Mouse (Mus musculus) right cerebral cortex, adult 18-20 months (tissue): ENCODE measurements at regions not wholly inside any gene's neighbourhood (a gene's known extent, or its start where the extent isn't known, plus 50 kb on each side); places are given as distances from the start of the nearest gene placed in this dataset.
A peak's percentile ranks its signal among the peaks of the same experiment; 100 is the strongest.

Experiments used
- DNase-seq: peaks from one replicate; pipeline ENCODE4 v3.0.0; 2022; ENCODE audit warnings: mixed read lengths

DNA sequence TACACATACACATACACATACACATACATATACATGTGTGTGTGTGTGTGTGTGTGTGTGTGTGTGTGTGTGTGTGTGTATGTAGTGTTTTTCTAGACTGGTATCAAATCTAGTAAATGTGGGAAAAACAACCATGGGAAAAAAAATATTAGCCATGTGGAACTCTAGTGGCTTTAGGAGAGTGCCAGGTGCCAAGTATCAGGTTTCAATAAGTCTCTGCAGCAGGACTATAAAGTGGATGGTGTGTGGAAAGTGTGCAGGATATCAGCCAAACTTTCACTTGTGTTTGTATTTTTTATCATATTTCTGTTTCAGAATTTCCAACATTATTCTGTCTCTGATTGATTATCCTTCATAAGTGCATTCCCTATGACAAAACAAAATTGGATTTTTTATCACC is 653.3 kb upstream of the Fam98a start:
- no peak for DNase-seq

DNA sequence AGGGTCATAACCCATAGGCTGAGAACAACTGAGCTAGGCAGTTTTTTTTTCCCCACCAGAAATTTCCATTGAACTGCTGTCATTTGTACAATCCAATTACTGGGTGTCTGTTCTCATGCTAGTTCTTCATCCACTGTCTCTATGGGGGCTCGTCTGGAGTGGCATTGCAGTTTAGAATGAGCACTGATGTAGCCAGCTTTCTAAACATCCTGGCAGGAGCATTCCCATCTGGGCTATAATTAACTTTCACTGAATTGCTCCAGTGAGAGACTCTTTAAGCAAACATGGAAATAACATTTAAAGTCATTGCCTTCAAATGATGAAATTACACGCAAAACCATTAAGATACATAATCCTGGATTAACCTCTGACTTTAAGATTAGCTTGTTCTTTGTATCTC is 633.1 kb upstream of the Fam98a start:
- no peak for DNase-seq

DNA sequence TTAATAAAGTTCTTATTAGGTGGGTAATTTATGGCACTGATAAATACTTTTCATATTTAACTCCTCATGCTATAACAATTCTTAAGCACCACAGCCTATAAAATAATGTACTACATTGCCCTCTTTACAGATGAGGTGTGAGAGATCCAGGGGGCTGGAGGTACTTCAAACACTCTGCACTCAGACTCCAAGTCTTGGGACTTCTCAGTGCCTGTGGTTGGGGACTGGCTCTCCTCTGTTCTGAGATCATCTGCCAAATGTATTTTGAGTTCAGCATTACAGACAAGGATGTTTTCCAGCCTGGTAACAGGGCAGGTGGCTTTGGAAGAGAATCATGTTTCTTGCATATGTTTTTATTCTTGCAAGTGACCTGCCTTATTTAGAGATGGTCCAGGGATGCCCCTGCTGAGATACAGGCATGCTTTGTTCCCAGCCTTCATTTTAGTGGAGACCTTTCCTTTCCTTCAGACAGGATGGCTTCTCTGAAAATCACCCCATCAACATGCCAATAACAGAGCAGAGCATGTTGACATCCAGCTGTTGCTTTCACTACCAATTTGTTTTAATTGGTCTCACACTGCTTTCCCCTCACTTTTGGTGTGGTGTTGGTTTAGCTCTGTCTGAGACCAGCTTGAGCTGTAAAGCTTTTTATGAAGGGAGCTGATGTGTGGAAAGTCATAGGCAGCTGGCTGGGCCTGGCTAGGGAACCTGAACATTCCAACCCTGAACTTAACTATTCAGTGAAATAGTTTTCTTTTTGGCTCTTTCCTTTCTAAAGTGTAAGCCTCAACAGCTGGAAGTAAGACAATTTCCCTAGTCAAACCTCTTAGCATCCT is 585.1 kb upstream of the Fam98a start:
- no peak for DNase-seq

DNA sequence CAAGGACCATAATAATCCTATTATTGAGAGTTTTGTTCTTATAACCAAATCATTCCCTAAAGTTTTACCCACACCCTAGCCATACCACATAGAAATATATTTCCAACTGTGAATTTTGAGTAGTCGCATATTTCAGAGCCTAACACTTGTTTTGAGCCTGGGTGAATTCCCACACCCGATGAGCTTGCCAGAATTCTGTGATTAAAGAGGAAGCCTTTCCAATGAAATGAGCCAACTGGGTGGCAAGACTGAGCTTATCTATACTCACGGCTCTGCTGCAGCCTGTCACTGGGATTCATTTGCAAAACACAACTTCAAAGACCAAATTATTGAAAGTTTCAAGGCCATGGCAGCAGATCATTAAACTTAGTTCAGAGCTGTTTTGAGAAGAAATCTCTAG is 582.3 kb upstream of the Fam98a start:
- no peak for DNase-seq

DNA sequence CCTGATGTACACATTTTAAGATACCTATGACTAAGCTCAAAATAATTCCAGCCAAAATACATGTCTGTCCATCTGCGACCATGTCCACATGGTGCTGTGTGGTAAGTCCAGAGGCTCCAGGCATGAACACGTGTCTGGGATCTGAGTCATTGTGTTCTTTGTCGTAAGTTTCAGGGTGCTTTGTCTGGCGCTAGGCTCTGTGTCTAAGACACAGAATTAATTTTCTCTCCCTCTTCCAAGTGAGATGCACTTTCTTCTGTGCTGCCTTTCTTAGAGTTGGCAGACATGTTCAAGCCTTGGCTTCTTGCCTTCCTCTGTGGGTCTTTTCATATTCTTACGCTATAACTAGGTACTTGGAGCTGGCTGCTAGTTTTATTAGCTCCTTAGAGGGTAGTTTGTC is 573.5 kb upstream of the Fam98a start:
- DNase-seq, result peak; percentile 10

DNA sequence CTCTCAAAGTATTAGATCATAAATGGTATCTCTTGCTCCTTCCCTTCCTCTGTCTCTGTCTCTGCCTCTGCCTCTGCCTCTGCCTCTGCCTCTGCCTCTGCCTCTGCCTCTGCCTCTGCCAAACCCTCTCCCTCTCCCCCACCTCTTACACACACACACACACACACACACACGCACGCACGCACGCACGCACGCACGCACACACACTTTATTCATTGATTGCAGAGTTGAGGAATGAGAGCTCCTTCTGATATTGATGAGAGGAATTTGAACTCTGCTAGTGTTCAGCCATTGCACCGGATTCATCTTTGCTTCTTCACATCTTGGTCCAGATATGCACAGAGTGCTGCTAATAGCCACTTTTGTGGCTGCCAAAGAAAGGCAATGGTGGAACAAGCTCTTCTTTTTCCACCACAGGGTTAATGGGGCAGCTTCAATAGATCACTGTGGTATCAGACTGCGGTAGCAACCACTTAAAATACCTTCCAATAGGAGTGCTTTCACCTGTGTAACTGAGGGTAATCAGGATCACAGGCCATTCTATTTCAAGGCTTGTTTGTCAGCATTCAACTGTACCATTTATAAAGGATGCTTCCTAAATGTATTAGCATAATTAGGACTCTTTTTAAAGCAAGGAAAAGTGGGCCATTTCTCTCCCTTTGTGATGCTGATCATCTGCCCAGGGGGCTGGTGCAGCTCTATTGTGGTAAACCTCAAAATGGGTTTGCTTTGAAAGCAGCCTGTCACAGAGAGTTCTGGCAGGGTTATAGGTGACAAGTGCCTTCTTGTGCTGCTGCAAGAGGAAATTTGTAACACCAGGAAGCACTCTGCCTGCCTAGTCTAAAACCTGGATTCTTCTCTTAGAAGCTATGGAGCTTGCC is 559.8 kb upstream of the Fam98a start:
- no peak for DNase-seq

DNA sequence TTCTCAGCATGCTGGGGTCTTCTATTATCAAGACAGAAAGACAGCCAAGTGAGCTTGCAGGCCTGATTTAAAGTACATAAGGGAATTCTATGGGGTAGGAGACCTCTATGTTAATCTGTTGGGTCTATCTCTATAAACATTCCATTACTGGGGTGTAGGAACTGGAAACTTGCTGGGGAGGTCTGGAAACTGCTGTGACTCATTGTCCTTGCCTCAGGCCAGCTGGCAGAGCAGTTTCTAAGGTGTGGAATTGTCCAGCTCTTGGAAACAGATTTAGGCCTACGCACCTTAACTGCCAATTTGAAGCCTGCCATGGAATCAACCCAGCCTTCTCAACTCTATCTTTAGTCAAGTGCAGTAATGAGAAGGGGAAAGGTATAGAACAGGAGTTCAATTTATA is 559.1 kb upstream of the Fam98a start:
- DNase-seq, result no peak

DNA sequence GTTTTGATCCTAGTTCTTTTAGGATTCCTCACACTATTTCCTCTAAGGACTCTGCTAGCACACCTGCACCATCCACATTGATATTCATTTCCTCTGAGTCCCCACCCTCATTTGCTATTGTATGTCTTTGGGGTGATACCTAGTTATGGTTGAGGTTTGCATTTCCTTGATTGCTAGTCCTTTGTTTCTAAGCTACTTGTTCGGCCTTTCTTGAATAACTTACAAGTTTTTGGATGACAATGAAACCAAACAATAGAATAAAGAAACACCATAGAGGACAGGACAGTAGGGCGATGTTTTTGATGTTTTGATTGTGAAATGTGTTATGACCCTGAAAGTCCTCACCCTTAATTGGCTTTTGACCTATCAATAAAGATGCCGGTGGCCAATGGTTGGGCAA is 531.8 kb upstream of the Fam98a start:
- DNase-seq, result no peak

DNA sequence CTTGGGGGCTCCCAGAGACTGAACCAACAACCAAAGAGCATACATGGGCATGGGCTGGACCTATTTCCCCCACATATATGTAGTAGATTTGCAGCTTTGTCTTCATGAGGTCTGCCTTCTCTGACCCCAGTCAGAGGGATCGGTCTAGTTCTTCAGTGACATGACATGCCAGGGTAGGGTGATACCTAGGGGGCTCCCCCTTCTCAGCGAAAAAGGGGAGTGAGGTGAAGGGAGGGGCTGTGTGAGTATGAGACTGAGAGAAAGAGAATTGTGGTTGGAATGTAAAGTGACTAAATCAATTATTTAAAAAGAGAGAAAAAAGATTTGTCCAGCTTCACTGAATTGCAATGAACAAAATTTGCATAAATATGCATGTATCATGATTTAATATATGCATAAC is 530.0 kb upstream of the Fam98a start:
- DNase-seq, result no peak

DNA sequence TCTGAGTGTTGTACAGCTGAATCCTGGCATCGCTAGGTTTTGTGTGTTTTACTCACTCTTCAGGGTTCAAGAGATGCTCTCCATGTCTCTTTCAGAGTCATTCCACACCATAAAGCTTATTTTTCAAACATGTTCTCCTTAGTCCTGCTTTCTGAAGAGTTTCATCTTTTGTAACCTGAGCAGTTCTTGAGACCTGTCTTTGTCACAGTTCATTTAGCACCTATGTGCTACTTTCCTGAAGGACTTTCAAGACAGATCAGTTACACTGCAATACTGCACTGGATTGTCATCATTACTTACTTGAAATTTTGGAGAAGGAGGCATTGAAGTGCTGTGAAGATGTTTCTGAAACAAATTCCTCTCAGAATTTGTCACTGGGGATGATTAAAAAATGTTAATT is 494.7 kb upstream of the Fam98a start:
- no peak for DNase-seq

DNA sequence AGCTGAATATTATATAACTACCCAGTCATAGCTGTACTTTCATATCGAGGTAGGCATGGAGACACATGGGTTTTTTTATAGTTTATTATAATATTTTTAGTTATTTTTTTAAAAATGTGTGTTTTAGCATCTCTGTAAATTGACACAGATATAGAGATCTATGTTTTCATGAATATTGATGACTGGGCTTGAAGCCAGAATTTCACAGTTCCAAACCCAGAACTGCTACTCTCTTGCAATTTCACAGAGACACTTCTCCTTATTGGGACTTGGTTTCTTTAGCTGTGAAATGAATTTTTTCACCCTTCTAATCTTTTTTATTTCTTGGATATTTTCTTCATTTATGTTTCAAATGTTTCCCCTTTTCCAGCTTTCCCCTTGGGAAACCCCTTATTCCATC is 481.0 kb upstream of the Fam98a start:
- DNase-seq, result no peak

DNA sequence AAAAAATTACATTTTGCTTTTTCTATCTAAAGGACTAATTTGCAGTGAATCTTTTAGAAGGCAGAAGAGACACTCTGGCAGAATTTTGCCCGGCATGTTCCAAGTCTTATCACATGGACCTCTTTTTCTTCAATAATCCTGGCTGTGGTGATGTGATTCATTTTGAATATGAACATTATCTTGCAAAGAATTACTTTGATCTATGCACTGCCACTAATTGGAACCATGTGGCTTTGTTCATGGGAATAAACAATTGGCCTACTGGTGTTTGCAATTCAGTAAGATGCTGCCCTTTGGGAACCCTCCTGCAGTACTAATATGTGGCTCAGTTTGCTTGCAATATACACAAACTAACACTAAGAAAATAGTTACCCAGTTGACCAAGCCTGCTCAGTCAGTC is 456.3 kb upstream of the Fam98a start:
- DNase-seq, result no peak

DNA sequence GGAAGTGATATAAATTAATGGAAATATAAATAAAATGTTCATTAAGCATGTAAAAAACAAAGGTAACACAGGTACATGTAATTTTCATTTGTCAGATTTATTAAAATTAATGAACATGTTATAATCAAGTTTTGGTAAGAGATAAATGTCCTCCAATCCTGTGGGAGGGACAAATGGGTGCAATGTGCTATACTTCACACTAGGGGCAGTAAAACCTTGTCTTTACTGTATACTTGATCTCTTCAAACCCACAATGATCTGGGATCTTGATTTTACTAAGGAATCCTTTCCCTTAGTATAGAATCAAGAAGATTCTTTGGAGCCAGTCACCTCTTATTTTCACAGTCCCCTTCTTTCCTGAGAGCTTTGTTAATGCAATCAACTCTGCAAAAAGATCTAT is 451.1 kb upstream of the Fam98a start:
- DNase-seq, result no peak

DNA sequence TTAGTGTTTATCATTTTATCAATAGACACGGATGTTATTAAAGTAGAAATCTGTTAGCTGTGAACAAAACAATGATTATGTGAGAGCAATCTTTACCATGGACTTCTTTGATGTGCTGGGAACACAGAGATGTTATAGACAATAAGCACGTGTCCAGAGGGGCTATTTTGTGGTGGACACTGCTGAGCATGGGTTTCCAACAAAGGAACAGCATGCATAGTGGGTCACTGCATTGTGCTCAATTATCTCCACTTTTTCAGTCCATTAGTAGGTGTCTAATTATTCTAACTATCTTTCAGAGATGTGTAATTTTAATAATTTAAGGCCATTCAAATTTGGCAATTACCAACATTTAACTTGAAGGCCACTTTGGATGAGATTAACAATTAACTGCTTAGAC is 409.6 kb upstream of the Fam98a start:
- DNase-seq, result no peak

DNA sequence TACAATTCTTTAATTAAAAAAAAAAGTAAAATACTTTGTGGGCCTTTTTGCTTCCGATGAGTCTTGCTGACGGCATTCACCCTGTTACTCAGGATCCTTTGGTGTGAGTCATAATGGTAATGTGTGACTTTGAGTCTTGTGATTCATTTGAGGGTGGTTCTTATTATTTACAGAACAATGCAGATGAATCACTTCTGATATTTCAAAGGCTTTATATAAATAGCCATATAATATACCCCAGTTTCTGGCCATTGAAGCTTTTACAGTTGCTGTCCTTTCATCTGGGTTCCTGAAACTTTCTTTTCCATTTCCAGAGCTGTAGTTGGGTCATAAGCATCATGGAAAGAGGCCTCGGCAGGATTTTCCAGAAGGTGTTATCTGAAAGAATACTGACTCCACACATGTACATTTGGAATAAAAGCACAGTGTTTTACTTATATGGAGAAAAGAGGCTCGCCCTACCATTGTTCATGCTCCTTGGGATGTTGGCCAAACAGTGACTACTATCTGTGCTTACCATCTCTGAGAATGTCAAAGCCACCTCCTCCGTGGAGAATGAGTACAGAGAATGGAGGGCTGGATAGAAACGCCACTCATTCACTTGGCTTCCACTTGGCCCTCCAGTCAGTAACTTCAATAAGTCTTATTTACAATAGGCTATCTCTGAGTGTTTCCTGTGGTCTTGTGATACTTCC is 385.1 kb upstream of the Fam98a start:
- peak; percentile 16 for DNase-seq

DNA sequence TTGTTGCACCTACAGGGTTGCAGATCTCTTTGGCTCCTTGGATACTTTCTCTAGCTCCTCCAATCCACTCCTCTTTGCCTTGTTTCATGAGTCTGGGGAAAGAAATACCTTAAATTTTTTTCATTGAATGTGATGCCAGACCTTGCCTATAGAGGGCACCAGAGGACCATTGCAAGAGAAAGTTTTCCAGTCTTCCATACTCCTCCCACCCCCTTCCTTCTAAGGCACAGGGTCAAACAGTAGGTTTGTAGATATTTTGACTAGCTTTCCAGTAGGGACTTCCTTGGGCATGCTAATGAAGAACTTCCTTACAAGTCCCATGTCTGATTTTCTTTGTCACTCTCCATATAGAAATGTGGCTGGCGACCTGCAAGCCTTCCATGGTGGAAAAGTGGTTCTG is 379.3 kb upstream of the Fam98a start:
- peak; percentile 34 for DNase-seq

DNA sequence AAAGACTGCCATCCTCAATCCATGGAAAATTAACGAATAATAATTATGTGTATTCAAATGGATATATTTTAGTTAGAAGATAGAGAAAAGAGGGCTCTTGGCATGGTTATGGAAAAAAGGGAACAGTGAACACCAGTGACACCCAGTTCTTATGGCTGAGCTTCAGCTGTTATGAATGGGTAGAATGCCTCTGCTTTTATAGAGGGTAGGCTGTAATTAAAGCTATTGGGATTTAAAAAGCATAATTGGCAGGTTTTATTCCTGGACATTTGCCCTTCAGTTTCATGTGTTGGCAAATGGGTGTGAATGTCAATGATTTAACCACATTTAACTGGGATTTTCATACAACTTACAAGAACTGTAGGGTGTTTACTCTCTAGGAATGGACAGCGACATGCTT is 368.5 kb upstream of the Fam98a start:
- DNase-seq, result no peak

DNA sequence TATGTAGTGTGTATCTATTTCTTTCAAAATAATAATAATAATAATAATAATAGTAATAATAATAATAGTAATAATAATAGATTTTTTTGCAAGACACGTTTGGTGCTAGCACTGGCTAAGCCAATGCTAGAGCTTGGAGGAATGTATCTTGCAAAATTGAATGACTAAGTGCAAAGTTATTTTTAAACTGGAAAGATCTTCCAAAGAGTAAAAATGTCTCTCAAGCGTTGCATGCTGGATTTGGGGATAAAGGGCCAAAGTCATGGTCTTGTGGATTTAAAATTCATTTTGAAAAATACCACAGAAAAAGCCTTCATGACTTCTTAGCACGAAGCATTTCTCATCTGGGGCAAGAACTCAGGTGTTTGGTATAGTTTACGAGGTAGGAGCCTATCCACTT is 365.3 kb upstream of the Fam98a start:
- DNase-seq, result no peak

DNA sequence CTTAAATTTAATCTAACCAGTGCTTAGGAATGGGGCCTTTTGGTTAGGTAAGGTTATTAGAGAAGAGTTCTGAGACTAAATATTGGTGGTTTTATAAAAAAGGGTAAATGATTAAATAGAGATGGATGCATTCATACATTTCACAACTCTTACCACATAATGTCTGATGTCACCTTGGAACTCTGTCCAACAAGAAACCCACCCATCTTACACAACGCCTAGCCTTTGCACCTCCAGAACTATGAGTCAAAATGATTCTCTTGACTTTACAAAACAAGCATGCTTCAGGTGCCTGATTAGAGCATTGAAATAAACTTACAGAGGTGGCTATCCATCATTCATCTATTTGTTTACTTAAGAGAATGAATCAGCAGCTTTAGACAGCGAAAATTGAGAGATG is 364.8 kb upstream of the Fam98a start:
- DNase-seq, result no peak

DNA sequence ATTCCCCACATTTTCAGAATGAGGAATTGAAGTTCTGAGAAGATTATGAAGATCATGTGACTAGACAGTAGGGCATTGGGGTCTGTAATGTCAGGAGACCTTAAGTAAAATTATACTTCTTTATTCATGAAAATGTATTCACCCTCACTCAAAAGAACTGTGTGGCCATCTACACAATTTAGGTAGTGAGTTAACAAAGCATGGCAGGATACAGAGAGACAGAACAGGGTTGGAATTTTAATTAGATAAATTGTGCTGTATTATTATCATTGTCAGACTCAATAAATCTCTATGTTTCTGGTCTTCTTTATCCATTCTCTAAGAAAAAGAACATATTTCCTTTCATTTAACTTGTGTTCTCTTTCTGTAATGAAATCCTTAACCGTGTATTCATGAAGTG is 363.5 kb upstream of the Fam98a start:
- no peak for DNase-seq

DNA sequence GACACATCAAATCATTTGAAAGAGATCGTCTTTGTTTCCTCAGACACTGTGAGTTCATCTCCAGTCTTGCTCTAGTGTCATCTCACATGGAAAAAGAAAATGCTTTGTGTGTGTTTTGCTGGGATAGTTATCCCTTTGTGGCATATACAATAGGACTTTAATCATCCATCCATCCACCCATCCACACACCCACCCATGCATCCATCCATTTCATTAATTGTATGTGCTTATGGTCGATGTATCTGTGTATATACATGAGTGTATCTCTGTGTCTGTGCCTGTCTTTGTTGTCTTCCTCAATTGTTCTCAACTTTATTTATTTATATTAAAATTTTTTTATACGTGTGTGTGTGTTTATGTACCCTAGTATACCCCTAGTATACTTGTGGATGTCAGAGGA is 355.3 kb upstream of the Fam98a start:
- no peak for DNase-seq

DNA sequence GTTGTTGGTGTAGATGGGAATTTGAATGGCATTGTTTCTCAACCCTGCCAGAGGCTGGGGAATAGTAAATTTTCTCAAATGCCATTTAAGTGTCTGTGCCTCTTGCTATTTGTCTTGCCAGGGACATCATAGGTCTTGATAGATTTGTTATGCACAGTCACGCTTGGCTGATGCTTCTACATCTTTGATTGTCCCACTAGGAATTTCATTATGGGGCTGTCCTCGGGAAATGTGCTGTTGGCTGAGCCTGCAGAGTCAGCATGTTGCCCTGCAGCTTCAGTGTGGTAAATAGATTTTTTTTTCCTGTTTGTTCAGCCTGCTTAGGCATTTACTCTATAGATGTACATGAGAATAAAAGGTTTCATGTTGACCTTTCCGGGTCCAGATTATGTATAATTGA is 354.9 kb upstream of the Fam98a start:
- no peak for DNase-seq

DNA sequence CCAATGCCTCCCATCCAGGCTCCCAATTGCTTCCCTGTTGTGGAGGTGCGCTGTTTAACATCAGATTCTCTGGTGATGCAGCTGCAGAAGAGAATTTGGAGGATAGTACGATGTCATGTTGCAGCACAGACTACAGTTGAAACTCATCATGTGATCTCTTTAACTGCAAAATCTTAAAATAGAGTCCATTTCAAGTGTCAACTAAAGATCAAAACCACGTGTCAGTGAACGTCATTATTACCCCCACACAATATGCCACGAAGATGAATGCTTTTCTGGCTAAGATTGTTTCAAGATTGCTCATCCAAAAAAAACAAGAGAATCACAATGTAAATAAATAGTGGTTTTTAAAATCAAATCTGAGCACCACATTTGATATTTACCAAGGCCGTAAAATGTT is 343.7 kb upstream of the Fam98a start:
- no peak for DNase-seq

DNA sequence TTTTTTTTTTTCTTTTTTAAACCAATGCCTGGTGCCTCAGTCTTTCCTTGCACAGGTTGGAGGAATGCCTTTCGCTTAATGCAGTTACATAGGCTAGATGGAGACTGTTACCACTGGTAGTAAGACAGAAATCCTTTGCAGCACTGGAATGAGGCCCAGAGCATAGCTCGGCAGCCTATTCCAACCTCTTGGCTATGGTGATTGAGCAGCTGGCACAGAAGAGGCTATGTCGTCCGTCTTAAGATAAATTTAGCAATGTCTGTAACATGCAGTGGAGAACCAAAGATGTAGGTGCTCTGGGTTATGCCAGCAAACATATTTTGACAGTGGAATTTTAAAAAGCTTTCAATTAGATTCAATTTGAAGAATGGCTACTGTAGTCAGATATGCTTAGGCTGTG is 343.2 kb upstream of the Fam98a start:
- peak; percentile 3 for DNase-seq
